Mouse (Mus musculus) kidney, postnatal 10 days (tissue): ENCODE results near the gene Olfr1145.

Experiments used
- DNase-seq: peaks from one replicate; pipeline ENCODE4 v3.0.0; 2021; ENCODE audit warnings: mixed read lengths

Gene Olfr1145

DNA sequence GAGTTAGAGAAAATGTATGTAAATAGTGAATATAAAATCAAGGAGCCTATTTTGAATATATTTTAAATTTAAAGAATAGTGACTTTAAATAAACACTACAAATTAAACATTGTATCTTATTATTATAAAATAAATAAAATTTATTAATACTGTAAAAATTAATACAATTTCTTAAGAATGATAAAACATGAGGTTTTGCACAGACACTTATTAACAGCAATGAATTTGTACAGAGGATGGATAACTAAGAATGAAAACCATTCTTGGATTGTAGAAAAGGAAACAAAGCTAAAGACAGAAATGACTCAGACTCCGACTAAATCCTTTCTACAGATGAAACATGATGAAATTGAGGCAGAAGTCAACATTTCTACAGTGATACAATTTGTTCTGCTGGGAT is at the start of gene Olfr1145:
TSS of gene Olfr1145 (plus strand) at position 301 of the 400 bp plus-strand sequence.
- no peak for DNase-seq

GRCm38 (mm10) chr2:87776143-87776542 is 33.5 kb upstream of the Olfr1145 start:
- DNase-seq, result no peak

GRCm38 (mm10) chr2:87779183-87779582 is 30.4 kb upstream of the Olfr1145 start, which contains the start of gene Olfr152:
Gene Olfr152, plus strand, starts transcription at chr2:87779483.
- no peak for DNase-seq

DNA sequence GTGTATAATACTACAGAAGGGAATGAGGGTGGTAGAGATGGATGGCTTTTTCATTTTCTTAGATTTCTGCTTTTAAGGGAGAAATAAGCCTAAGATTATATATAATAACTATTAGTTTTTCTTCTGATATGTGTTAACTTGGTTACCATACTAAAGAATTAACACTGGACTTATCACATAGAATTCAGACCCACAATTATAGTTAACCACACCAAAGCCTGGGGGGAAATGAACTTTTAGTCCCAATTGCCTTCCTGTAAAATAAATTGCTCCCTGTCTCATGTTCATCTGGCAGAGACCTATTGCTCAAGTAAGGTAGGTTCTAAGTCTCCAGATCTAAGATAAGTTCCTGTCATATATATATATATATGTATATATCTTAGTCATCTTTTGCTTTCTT is 9.3 kb upstream of the Olfr1145 start, which contains the start of gene Olfr1143:
TSS of gene Olfr1143 (plus strand) at position 301 of the 400 bp plus-strand sequence.
- no peak for DNase-seq

- DNase-seq, result no peak
These were observed 20.6 kb downstream of the Olfr1145 start, which contains the start of gene Olfr1148 for GRCm38 (mm10) chr2:87830233-87830632. Gene Olfr1148, plus strand, starts transcription at chr2:87830533.

DNA sequence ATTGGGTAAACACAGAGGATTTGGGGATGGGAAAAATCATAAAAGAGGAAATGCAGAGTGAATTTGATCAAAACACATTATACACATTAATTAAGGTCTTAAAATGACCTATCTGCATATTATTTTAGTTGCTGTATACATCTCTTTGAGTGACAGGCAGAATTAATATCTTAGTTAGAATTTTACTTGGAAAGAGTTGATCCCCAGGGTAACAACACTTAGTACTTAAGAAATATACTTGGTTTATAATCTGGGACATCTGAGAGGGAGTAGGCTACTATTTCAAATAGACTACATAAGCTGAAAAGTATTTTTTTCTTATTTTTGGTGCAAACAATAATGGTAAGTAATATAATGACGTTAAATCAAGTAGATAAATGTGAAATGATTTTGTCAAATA is 34.1 kb downstream of the Olfr1145 start, which contains the start of gene Olfr1150-ps1:
TSS of gene Olfr1150-ps1 (plus strand) at position 301 of the 400 bp plus-strand sequence.
- DNase-seq, result no peak

DNA sequence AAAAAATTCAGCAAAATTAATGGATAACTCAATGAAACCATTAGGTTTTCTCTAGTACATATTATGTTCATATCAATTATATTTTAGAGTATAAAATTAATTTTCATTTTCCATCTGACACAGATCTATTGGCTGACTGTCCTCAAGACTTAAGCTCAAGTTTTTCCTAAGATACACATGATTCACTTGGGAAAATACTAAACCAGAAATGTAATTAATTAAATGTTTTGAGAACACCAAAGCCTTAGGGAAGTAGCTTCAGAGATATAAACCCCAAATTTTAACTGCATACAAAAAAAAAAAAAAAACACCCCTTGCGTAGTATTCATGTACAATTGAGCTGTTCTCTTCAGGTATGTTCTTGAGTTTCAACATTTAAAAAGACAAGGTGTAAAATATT is 45.9 kb downstream of the Olfr1145 start, which contains the start of gene Olfr1151:
TSS of gene Olfr1151 (plus strand) at position 301 of the 400 bp plus-strand sequence.
- no peak for DNase-seq
